Mouse (Mus musculus) mesoderm, embryonic 11.5 days (tissue): ENCODE measurements around the gene Mknk2.

ENCODE experiments used
- DNase-seq: peaks from one replicate; pipeline ENCODE4 v3.0.0-alpha.2; 2012; ENCODE audit warnings: low read depth, low spot score

The Mknk2 gene

GRCm38 (mm10) chr10:80692249-80693165, 14.6 kb upstream of the Mknk2 start:
- no peak for DNase-seq

GRCm38 (mm10) chr10:80687850-80688249, 9.9 kb upstream of the Mknk2 start:
- peak; percentile 66 for DNase-seq

- DNase-seq: no peak
Measured at GRCm38 (mm10) chr10:80686617-80687016, 8.7 kb upstream of the Mknk2 start.

GRCm38 (mm10) chr10:80684984-80685383, 7.1 kb upstream of the Mknk2 start:
- DNase-seq: no peak

- no peak for DNase-seq
Measured at GRCm38 (mm10) chr10:80684214-80684613, 6.3 kb upstream of the Mknk2 start.

- no peak for DNase-seq
Measured at GRCm38 (mm10) chr10:80683647-80684046, 5.7 kb upstream of the Mknk2 start.

GRCm38 (mm10) chr10:80682003-80682402, 4.1 kb upstream of the Mknk2 start:
- DNase-seq: no peak

- DNase-seq: no peak
Measured at GRCm38 (mm10) chr10:80680260-80680696, 2.4 kb upstream of the Mknk2 start.

- DNase-seq: no peak
Measured at GRCm38 (mm10) chr10:80679556-80680259, 1.8 kb upstream of the Mknk2 start.

GRCm38 (mm10) chr10:80678601-80679377, 877 bp upstream of the Mknk2 start:
- no peak for DNase-seq

- no peak for DNase-seq
Measured at GRCm38 (mm10) chr10:80677128-80677875, 610 bp downstream of the Mknk2 start.

GRCm38 (mm10) chr10:80676198-80676928, 1.5 kb downstream of the Mknk2 start:
- DNase-seq: peak; percentile 100

GRCm38 (mm10) chr10:80675405-80676197, 2.3 kb downstream of the Mknk2 start:
- no peak for DNase-seq

GRCm38 (mm10) chr10:80674851-80675404, 3.0 kb downstream of the Mknk2 start:
- no peak for DNase-seq

GRCm38 (mm10) chr10:80674161-80674711, 3.7 kb downstream of the Mknk2 start:
- no peak for DNase-seq

- DNase-seq: no peak
Measured at GRCm38 (mm10) chr10:80673690-80674089, 4.2 kb downstream of the Mknk2 start.

GRCm38 (mm10) chr10:80671936-80672690, 5.8 kb downstream of the Mknk2 start:
- no peak for DNase-seq

- no peak for DNase-seq
Measured at GRCm38 (mm10) chr10:80671251-80671650, 6.7 kb downstream of the Mknk2 start.
